Mouse (Mus musculus) duodenum, adult 2 months (tissue): ENCODE data around the gene Taf1d. TPM values are rescaled to one million over a fixed set of nuclear protein-coding genes. Genes with fewer than 3 reads are reported as not detected.

ENCODE experiments used
- polyA plus RNA-seq: library from polyadenylated mRNA; depleted of rRNA; stranded (reverse); fragments of >200 nt; gene quantifications from 2 replicates; pipeline ENCODE4 v1.2.3, GENCODE M21; 2012; ENCODE audit warnings: low replicate concordance; rRNA removed

The Taf1d gene
- 3.4 and 4.5 TPM in 2 replicates for polyA plus RNA-seq

GRCm38 (mm10) chr9:15305503-15306397, at the start of gene Taf1d:
Gene Taf1d, plus strand, starts transcription at chr9:15306214.

DNA sequence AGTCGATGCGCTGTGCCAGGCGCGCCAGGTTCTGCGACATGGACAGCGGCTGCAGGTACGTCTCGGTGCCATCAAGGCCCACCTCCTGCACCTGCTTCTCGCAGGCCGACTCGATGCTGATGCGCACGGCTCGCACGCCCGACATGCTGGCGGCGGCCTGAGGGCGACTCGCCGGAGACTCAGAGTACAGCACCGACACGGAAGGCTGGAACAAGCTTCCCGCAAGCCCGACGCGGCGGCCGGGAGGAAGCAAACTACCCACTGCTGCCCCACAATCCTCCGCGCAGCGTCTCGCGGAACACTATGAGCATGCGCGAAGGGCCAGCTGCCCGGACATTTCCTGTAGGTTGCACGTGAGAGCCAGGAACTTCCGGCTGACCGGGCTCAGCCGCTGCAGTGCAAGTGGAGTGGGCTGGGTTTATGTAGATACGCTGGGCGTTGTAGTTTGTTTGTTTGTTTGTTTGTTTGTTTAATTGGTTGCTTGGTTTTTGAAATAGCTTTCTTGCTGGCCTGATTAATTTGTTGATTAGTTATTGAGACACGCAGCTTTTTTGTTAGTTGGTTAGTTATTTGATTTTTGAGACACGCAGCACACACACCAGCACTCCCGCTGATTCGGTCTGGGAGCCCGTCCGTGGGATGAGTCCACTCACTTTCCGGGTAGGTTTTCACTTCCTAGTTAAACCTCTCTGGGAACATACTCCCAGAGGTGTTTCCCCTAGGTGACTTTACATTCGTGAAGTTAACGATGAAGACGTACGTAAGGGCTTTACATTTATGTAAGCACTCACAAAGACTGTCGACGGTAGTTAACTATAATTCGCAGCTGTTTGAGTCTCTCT, 26.1 kb upstream of the Taf1d start, which contains the start of gene Med17:
TSS of gene Med17 (minus strand) at position 283 of the 842 bp plus-strand sequence.

GRCm38 (mm10) chr9:15306398-15307119, 545 bp downstream of the Taf1d start, which contains the start of gene 4931406C07Rik:
Gene 4931406C07Rik, minus strand, starts transcription at chr9:15306448.

GRCm38 (mm10) chr9:15357484-15358275, 51.7 kb downstream of the Taf1d start, which contains the start of gene Cep295:
Gene Cep295, minus strand, starts transcription at chr9:15357788.

Other genes with a start within 250 kb of the Taf1d start
- 0.02 TPM in 1 of 2 replicates, not detected in the other for gene Hephl1, start 194.1 kb upstream of the Taf1d start, polyA plus RNA-seq
- 26.3 and 38.0 TPM in 2 replicates for gene Vstm5, start 67.2 kb upstream of the Taf1d start, polyA plus RNA-seq
- 12.9 and 15.3 TPM in 2 replicates for gene Med17, start 26.3 kb upstream of the Taf1d start, polyA plus RNA-seq
- 11.7 and 15.1 TPM in 2 replicates for gene 4931406C07Rik, start 234 bp downstream of the Taf1d start, polyA plus RNA-seq
- 0.24 and 0.78 TPM in 2 replicates for gene Cep295, start 51.6 kb downstream of the Taf1d start, polyA plus RNA-seq
- gene Smco4, start 187.2 kb downstream of the Taf1d start, polyA plus RNA-seq = 4.3 and 9.7 TPM in 2 replicates